Mouse (Mus musculus): ENCODE results near the gene Dhx37. TPM values are rescaled to one million over a fixed set of nuclear protein-coding genes. Genes with fewer than 3 reads are reported as not detected.
A peak's percentile ranks its signal among the peaks of the same experiment; 100 is the strongest.

Gene Dhx37
- polyA plus RNA-seq, 1 experiment from 2014 or later: 16.4 TPM

DNA sequence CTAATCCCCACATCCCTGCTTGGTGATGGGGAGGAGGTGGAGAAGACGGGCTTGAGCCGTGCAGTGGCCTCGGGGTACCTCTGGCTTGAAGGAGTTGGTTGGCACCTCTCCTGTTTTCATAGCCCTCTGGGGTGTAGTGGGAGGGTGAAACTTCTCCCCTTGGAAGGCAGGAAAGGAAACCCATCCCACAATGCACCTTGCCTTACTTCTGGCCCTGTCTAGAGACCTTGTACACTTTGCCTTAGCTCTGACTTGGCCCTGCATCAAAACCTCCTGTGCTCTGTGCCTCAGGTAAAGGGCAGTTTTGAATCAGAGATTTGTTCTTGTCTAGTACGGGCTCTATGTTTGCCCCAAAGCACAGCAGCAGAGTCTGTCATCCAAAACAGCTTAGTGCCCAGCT, 36.8 kb upstream of the Dhx37 start:
- no peaks in the 10 kb centered on the region for H3K4me1 ChIP-seq
- H3K4me2 ChIP-seq (replicated peaks): no peak overlapping the region
- H3K9ac ChIP-seq (replicated peaks): no peak overlapping the region
- H3K9me3 ChIP-seq: no peaks in the 10 kb centered on the region
- no peak for ATAC-seq (ENCODE audit: low FRiP score, low read depth)
- H3K27ac ChIP-seq (replicated peaks): no peak overlapping the region
- no peaks in the 10 kb centered on the region for H3K36me3 ChIP-seq
- WGBS: 77% methylated on average over 4 of the region's 4 CpGs
- H3K27me3 ChIP-seq: no peaks in the 10 kb centered on the region
- no peak overlapping the region for H3K4me3 ChIP-seq

DNA sequence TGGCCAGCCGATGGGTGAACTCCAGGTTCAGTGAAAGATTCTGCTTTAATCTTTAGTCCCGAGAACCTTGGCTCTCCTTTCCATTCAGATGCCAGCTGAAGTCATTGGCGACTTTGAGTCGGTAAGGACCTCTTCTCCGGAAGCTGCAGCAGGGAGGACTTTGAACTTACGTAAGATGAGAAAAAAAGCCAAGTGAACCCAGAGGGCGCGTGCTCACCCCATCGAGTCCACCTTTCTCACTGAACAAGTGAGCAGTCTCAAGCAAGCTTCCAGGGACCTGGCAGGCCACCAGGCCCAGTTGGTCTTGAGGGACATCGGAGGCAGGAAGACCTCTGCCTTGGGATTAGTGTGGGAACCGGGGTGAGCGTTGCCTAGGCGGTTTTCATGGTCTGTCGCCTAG, 33.3 kb upstream of the Dhx37 start:
- Histone ChIP-seq H3K4me2 (replicated peaks) (no peak overlapping the region), H3K9ac (replicated peaks) (no peak overlapping the region), H3K36me3 (no peaks in the 10 kb centered on the region), H3K4me3 (no peak overlapping the region), H3K4me1 (peaks cover 3% of the 10 kb centered on the region), H3K27me3 (no peaks in the 10 kb centered on the region), H3K9me3 (no peaks in the 10 kb centered on the region), H3K27ac (replicated peaks) (no peak overlapping the region)
- 91% methylated on average over 14 of the region's 14 CpGs for WGBS
- no peak for ATAC-seq (ENCODE audit: low FRiP score, low read depth)

DNA sequence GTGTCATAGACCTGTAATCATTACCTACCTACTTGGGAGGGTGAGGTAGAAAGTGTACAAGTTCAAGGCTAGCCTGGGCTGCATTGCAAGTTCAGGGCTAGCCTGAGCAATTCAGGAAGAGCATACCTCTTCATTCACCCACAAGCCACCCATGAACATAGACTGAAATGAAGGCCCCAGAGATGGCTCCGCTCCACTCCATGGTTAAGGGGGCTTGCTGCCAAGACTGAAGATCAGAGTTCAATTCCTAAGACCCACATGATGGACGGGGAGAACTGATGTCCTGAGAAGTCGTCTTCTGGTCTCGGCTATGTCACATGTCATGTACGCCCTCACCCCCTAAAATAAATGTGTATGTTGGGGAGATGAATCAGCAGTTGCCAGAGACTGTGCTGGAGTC, 32.6 kb upstream of the Dhx37 start:
- Histone ChIP-seq H3K27me3 (no peaks in the 10 kb centered on the region), H3K4me2 (replicated peaks) (peak overlapping the region; percentile 51; the same call in 1 of the 2 replicates), H3K4me3 (no peak overlapping the region), H3K9ac (replicated peaks) (no peak overlapping the region), H3K9me3 (no peaks in the 10 kb centered on the region), H3K36me3 (no peaks in the 10 kb centered on the region), H3K27ac (replicated peaks) (no peak overlapping the region; the same call in 1 of the 2 replicates), H3K4me1 (peaks cover 3% of the 10 kb centered on the region)
- WGBS: 89% methylated on average over 5 of the region's 5 CpGs
- ATAC-seq (ENCODE audit: low FRiP score, low read depth): no peak

DNA sequence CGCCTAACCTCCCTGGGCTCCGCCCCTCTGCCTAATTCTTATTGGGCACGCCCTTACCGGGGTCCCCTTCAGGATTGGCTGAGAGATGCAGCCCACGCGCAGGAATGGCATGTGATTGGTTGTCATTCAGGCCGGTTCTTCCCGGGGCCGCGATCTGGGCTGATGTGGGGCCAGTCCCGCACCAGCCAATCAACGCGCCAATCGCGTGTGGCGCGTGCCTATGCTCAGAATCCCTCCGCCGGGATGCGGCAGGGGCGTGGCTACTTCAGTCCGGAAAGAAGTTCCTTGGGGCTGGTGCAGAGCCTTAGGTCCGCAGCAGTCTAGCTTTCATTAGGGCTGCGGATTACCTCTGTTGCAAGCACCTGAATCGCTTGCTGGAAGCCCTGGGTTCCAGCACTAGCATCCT, 31.8 kb upstream of the Dhx37 start:
- Histone ChIP-seq H3K4me3 (peak overlapping the region; percentile 32), H3K27me3 (no peaks in the 10 kb centered on the region), H3K4me1 (peaks cover 3% of the 10 kb centered on the region), H3K9ac (replicated peaks) (peak overlapping the region; percentile 46; the same call in 1 of the 2 replicates), H3K9me3 (no peaks in the 10 kb centered on the region), H3K36me3 (no peaks in the 10 kb centered on the region), H3K27ac (replicated peaks) (peak overlapping the region; percentile 66), H3K4me2 (replicated peaks) (peak overlapping the region; percentile 51)
- 0% methylated on average over 25 of the region's 25 CpGs for WGBS
- ATAC-seq (ENCODE audit: low FRiP score, low read depth): peak; percentile 99

DNA sequence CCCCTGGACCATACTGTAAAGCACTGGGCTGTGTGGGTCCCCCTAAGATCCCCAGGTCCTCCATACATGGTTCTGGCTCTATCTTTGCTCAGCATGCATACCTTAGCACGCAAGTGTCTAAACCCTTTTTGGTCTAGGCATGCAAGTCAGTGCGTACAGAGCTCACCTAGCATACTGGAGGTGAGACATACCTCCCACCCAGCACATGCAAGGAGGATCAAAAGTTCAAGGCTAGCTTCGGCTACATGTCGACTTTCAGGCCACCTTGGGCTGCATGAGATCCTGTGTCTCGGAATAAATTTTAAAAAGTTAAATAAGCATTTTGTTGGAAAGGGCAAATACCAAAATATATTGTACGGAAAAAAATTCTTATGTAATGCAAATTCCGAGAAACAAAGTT, 31.3 kb upstream of the Dhx37 start:
- Histone ChIP-seq H3K4me1 (peaks cover 3% of the 10 kb centered on the region), H3K4me3 (peak overlapping the region; percentile 32; the same call in 1 of the 2 replicates)

DNA sequence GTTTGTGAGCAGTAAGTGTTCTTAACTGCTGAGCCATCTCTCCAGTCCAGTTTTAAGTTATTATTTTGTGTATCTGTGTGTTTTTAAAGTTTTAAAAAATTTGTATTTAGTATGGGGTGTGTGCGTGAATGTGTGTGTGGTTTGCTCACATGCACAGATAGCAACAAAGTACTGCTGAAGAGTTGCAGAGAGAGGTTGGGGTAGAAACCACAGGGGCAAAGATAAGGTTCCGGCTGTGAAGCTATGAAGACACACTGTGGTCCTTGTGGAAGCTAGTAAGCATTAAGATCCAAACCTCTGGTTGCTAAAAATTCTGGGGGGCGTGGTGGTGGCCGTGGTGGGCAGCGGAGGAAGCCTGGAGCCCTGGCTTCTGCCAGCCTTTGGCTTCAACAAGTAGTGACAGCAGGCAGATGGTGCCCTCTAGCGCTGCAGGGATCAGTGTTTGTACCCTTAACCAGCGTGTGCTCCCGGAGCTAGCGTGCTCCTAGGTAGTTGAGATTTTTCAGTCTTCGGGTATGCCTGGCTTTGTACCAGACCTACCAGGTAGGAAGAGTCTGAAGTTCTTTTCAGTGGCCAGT, 28.0 kb upstream of the Dhx37 start:
- no peaks in the 10 kb centered on the region for H3K36me3 ChIP-seq
- peaks cover 3% of the 10 kb centered on the region for H3K4me1 ChIP-seq
- no peak overlapping the region for H3K4me3 ChIP-seq
- no peaks in the 10 kb centered on the region for H3K9me3 ChIP-seq
- ATAC-seq (ENCODE audit: low FRiP score, low read depth): no peak
- H3K9ac ChIP-seq (replicated peaks): no peak overlapping the region
- no peak overlapping the region for H3K27ac ChIP-seq (replicated peaks)
- WGBS: 64% methylated on average over 10 of the region's 10 CpGs
- no peak overlapping the region for H3K4me2 ChIP-seq (replicated peaks)
- no peaks in the 10 kb centered on the region for H3K27me3 ChIP-seq

More for the DNA sequence above, 31.3 kb upstream of the Dhx37 start:
- H3K9ac ChIP-seq (replicated peaks): no peak overlapping the region; the same call in 1 of the 2 replicates
- peak overlapping the region; percentile 25; the same call in 1 of the 2 replicates for H3K27ac ChIP-seq (replicated peaks)
- H3K9me3 ChIP-seq: no peaks in the 10 kb centered on the region
- H3K27me3 ChIP-seq: no peaks in the 10 kb centered on the region
- H3K4me2 ChIP-seq (replicated peaks): peak overlapping the region; percentile 51
- ATAC-seq (ENCODE audit: low FRiP score, low read depth): 0 out of 2 replicates have a peak, but pooled peaks have one; percentile 38
- 45% methylated on average over 7 of the region's 7 CpGs for WGBS
- no peaks in the 10 kb centered on the region for H3K36me3 ChIP-seq

DNA sequence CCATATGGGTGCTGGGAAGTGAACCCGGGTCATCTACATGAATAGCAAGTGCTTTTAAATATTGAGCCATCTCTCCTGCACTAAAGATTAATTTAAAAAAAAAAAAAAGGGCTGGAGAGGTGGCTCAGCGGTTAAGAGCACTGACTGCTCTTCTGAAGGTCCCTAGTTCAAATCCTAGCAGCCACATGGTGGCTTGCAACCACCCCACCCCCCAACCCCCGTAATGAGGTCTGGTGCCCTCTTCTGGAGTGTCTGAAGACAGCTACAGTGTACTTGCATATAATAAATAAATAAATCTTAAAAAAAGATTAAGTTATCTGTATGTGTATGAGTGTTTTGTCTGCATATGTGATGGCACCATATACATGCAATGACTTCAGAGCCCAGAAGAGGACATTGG, 26.7 kb upstream of the Dhx37 start:
- WGBS: 90% methylated on average over 3 of the region's 3 CpGs
- H3K4me3 ChIP-seq: no peak overlapping the region
- no peaks in the 10 kb centered on the region for H3K9me3 ChIP-seq
- ATAC-seq (ENCODE audit: low FRiP score, low read depth): no peak
- H3K27ac ChIP-seq (replicated peaks): no peak overlapping the region
- no peak overlapping the region for H3K4me2 ChIP-seq (replicated peaks)
- no peak overlapping the region for H3K9ac ChIP-seq (replicated peaks)
- no peaks in the 10 kb centered on the region for H3K27me3 ChIP-seq
- H3K36me3 ChIP-seq: peaks cover 8% of the 10 kb centered on the region; the same call in 1 of the 2 replicates
- H3K4me1 ChIP-seq: peaks cover 3% of the 10 kb centered on the region

DNA sequence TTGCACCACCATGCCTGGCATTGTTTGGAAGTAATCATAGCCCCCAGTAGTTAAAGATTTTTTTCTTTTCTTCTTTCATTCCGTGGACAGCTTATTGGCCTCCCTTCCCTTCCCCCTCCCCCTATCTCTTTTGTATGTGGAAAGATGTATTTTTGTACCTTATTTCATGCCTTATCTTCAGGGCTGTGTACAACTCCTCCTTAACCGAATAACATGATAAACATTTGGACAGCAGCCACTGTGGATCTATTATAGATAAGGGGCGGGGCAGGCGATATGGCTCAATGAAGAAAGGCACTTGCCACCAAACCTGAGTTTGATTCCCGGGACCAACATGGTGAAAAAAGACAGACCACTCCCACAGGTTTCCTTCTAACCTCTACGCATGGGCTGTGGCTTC, 23.6 kb upstream of the Dhx37 start:
- Histone ChIP-seq H3K27ac (replicated peaks) (no peak overlapping the region), H3K27me3 (no peaks in the 10 kb centered on the region), H3K4me2 (replicated peaks) (no peak overlapping the region), H3K36me3 (peaks cover 25% of the 10 kb centered on the region), H3K4me1 (no peaks in the 10 kb centered on the region), H3K9ac (replicated peaks) (no peak overlapping the region), H3K9me3 (no peaks in the 10 kb centered on the region), H3K4me3 (no peak overlapping the region)
- WGBS: 91% methylated on average over 6 of the region's 6 CpGs
- no peak for ATAC-seq (ENCODE audit: low FRiP score, low read depth)

DNA sequence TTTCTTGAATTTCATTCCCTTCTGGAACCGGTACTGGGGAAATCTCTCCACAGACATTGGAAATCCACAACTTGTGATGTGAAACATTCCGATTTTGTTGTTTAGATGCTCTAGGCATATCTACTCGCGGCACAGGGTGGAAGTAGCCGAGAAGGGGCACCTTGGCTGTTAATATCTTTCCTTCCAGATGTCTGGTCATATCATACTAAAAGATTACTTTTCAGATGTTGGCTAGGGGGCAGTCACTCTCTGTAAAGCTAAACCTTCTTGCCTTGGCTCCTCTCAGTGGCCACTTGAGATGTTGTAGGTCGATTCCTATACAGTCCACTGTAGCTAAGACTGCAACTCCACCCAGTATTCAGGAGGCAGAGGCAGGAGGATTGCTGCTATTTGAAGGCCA, 22.2 kb upstream of the Dhx37 start:
- Histone ChIP-seq H3K4me2 (replicated peaks) (no peak overlapping the region), H3K27ac (replicated peaks) (no peak overlapping the region), H3K4me3 (no peak overlapping the region), H3K9me3 (no peaks in the 10 kb centered on the region), H3K4me1 (no peaks in the 10 kb centered on the region), H3K27me3 (no peaks in the 10 kb centered on the region), H3K9ac (replicated peaks) (no peak overlapping the region), H3K36me3 (peaks cover 36% of the 10 kb centered on the region)
- ATAC-seq (ENCODE audit: low FRiP score, low read depth): no peak
- WGBS: 95% methylated on average over 6 of the region's 6 CpGs

DNA sequence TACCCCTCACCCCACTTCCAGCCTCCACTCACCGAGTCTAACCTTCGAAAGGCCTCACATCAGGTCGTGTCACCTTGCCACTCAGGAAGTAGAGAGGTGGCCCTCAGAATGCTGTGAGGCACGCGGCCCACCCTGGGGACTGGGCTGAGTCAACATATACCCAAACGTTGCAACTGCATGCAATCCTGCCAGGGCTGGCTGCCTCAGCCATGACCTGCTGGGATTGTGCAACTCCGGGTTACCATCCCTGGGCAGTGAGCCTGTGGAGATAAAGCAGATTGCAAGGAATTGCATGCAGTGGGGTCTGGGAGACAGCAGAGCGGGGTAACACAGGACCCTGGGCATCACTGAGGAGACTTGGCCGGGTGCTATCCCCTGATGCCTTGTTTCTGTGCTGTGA, 18.7 kb upstream of the Dhx37 start:
- no peak overlapping the region for H3K4me2 ChIP-seq (replicated peaks)
- peaks cover 36% of the 10 kb centered on the region for H3K36me3 ChIP-seq
- H3K9ac ChIP-seq (replicated peaks): no peak overlapping the region
- no peaks in the 10 kb centered on the region for H3K27me3 ChIP-seq
- H3K4me3 ChIP-seq: no peak overlapping the region
- H3K27ac ChIP-seq (replicated peaks): no peak overlapping the region
- ATAC-seq (ENCODE audit: low FRiP score, low read depth): no peak
- H3K4me1 ChIP-seq: no peaks in the 10 kb centered on the region
- H3K9me3 ChIP-seq: no peaks in the 10 kb centered on the region
- WGBS: 95% methylated on average over 9 of the region's 9 CpGs

DNA sequence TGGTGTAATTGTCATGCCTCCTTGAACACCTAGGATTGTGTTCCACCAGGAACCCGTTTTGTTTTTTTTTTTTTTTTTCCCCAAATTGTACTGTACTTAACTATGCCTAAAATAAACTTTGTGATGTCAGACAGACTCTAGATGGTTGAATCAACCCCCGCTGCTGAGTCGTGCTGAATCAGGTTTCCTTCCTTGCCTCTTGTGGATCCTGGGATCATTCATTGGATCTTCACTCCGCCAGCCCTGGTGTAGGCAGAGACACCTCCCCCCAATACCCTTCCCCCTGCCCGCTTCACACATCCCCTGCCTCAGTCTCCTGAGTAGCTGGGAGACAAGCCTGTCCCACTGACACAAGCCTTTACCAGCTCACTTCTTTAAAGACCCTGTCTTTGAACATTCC, 15.4 kb upstream of the Dhx37 start:
- Histone ChIP-seq H3K36me3 (peaks cover 19% of the 10 kb centered on the region), H3K27ac (replicated peaks) (no peak overlapping the region), H3K9me3 (no peaks in the 10 kb centered on the region), H3K9ac (replicated peaks) (no peak overlapping the region), H3K4me3 (no peak overlapping the region), H3K27me3 (no peaks in the 10 kb centered on the region), H3K4me2 (replicated peaks) (no peak overlapping the region), H3K4me1 (0 out of 2 replicates have a peak, but pooled peaks cover 3% of the 10 kb centered on the region)
- ATAC-seq (ENCODE audit: low FRiP score, low read depth): no peak
- 86% methylated on average over 5 of the region's 5 CpGs for WGBS

DNA sequence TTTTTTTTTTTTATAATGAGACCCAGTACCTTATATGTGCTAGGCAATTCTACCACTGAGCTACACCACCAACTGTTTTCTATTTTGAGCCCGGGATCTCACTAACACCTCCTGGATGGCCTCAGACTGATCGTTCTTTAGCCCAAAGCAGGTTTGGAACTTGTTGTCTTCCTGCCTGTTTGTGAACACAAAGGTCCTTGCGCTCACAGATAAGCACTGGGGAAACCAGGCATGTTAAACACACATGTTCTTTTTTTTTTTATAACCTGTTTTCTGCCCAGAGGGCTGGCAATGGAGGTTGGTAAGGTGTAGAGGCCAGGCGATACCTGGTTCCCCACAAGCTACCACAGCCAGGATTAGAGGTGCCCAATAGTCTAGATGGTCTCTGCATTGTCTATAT, 14.7 kb upstream of the Dhx37 start:
- Histone ChIP-seq H3K4me2 (replicated peaks) (no peak overlapping the region), H3K36me3 (peaks cover 15% of the 10 kb centered on the region), H3K9me3 (no peaks in the 10 kb centered on the region), H3K9ac (replicated peaks) (no peak overlapping the region), H3K4me3 (no peak overlapping the region), H3K27ac (replicated peaks) (no peak overlapping the region), H3K27me3 (no peaks in the 10 kb centered on the region), H3K4me1 (0 out of 2 replicates have a peak, but pooled peaks cover 3% of the 10 kb centered on the region)
- WGBS: 98% methylated on average over 4 of the region's 4 CpGs
- no peak for ATAC-seq (ENCODE audit: low FRiP score, low read depth)

DNA sequence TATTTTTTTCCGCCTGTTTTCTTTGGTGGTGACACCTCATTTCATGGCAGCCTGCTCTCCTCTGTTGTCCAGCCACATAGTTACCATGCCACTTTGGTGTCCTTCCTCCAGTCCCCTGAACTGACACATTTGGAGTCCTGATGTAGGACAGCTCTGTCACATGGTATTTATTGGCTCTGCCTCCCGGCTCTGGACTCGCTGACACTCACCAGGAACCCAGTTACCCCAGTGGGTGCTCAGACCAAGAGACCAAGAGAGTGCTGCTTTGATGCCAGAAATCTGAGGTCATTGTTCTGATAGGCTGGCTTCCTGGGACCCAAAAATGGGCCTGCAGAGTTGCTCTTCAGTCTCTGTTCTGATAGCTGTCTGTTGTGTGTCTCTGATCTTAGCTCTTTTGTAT, 14.1 kb upstream of the Dhx37 start:
- WGBS: 91% methylated on average over 3 of the region's 3 CpGs

More for the DNA sequence above, 14.1 kb upstream of the Dhx37 start:
- Histone ChIP-seq H3K27me3 (no peaks in the 10 kb centered on the region), H3K4me3 (no peak overlapping the region), H3K4me1 (0 out of 2 replicates have a peak, but pooled peaks cover 3% of the 10 kb centered on the region), H3K9ac (replicated peaks) (no peak overlapping the region), H3K27ac (replicated peaks) (no peak overlapping the region), H3K4me2 (replicated peaks) (no peak overlapping the region), H3K36me3 (peaks cover 15% of the 10 kb centered on the region), H3K9me3 (no peaks in the 10 kb centered on the region)
- ATAC-seq (ENCODE audit: low FRiP score, low read depth): no peak
